Mouse (Mus musculus): Measurements from ENCODE around the gene Mogs.

Mogs gene

GRCm38 (mm10) chr6:83115011-83115671 lies at the start of gene Mogs:
TSS of gene Mogs (plus strand) at chr6:83115496.
- peak; percentile 94 to 95 for DNase-seq

GRCm38 (mm10) chr6:83065995-83066394 lies 49.3 kb upstream of the Mogs start:
- DNase-seq: no peak

GRCm38 (mm10) chr6:83066441-83066840 lies 48.9 kb upstream of the Mogs start:
- DNase-seq: no peak

GRCm38 (mm10) chr6:83068221-83068620 lies 47.1 kb upstream of the Mogs start:
- no peak for DNase-seq

GRCm38 (mm10) chr6:83068706-83069487 lies 46.4 kb upstream of the Mogs start:
- no peak for DNase-seq

- DNase-seq: no peak
These were observed 45.6 kb upstream of the Mogs start for GRCm38 (mm10) chr6:83069488-83070246.

- DNase-seq: peak in 1 of 2 experiments; percentile 34
These were observed 45.2 kb upstream of the Mogs start, which contains the start of gene Tlx2 for GRCm38 (mm10) chr6:83070247-83070310. TSS of gene Tlx2 (minus strand) at chr6:83070293.

GRCm38 (mm10) chr6:83070311-83071219 lies 44.7 kb upstream of the Mogs start:
- DNase-seq: peak in 1 of 2 experiments; percentile 58

- DNase-seq: peak in 1 of 2 experiments; percentile 33
These were observed 44.1 kb upstream of the Mogs start for GRCm38 (mm10) chr6:83071220-83071619.

GRCm38 (mm10) chr6:83074979-83075378 lies 40.3 kb upstream of the Mogs start:
- no peak for DNase-seq

GRCm38 (mm10) chr6:83077630-83078323 lies 37.5 kb upstream of the Mogs start, which contains the start of gene Pcgf1:
TSS of gene Pcgf1 (plus strand) at chr6:83077869.
- peak in 1 of 2 experiments; percentile 99 for DNase-seq

- peak; percentile 87 to 100 for DNase-seq
These were observed 36.9 kb upstream of the Mogs start for GRCm38 (mm10) chr6:83078324-83078858.

GRCm38 (mm10) chr6:83080210-83080609 lies 35.1 kb upstream of the Mogs start:
- DNase-seq: no peak

- no peak for DNase-seq
These were observed 31.8 kb upstream of the Mogs start for GRCm38 (mm10) chr6:83083497-83083896.

GRCm38 (mm10) chr6:83084477-83084876 lies 30.8 kb upstream of the Mogs start:
- DNase-seq: no peak

GRCm38 (mm10) chr6:83086121-83087035 lies 28.9 kb upstream of the Mogs start, which contains the start of gene Lbx2:
TSS of gene Lbx2 (plus strand) at chr6:83086367.
- no peak for DNase-seq

- DNase-seq: no peak
These were observed 27.9 kb upstream of the Mogs start for GRCm38 (mm10) chr6:83087205-83087925.

GRCm38 (mm10) chr6:83087926-83088260 lies 27.4 kb upstream of the Mogs start:
- DNase-seq: no peak

- DNase-seq: no peak
These were observed 22.7 kb upstream of the Mogs start for GRCm38 (mm10) chr6:83092416-83093127.

- DNase-seq: no peak
These were observed 19.3 kb upstream of the Mogs start for GRCm38 (mm10) chr6:83095968-83096367.
